Mouse (Mus musculus) heart, postnatal 14 days (tissue): ENCODE measurements at regions not wholly inside any gene's neighbourhood (a gene's known extent, or its start where the extent isn't known, plus 50 kb on each side); places are given as distances from the start of the nearest gene placed in this dataset.

Source experiments
- DNase-seq, 2 experiments: peaks; one replicate each; pipeline ENCODE4 v3.0.0; 2021 to 2022
- intact Hi-C: fragments of 180-260 bp; cut with DNase I; formaldehyde crosslinking; loops from one replicate; pipeline ENCODE4 v1.15.1; 2025

- DNase-seq: no peak
- intact Hi-C loops: no loop called here
Observed at GRCm38 (mm10) chr19:15513197-15513596, 433.9 kb downstream of the Psat1 start.

- intact Hi-C loops: no loop called here
Observed at GRCm38 (mm10) chr19:15510395-15510794, 436.7 kb downstream of the Psat1 start.

DNA sequence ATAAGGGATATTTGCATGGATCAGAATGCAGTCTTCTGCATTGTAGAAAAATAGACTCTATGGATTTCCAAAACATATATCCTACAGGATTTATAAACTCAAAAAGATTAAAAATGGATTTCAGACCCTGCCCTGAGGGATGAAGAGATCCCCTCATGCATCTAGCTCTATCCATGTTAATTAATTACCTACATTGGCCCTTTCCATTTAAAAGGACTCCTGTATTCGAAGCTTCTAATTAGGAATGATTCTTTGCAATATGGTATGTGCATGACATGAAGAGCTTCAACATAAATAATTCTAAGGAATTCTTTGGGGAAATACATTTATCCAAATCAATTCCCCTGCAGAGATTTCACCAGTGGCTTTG, 444.2 kb downstream of the Psat1 start:
- DNase-seq: no peak
- intact Hi-C loops: no loop called here

More at GRCm38 (mm10) chr19:15510395-15510794, 436.7 kb downstream of the Psat1 start:
- no peak for DNase-seq

- intact Hi-C loops: no loop called here
- DNase-seq: no peak
Observed at GRCm38 (mm10) chr19:15502315-15502984, 444.7 kb downstream of the Psat1 start.

- intact Hi-C loops: no loop called here
- DNase-seq: no peak
Observed at GRCm38 (mm10) chr19:15495532-15495931, 451.6 kb downstream of the Psat1 start.

- intact Hi-C loops: no loop called here
- no peak for DNase-seq
Observed at GRCm38 (mm10) chr19:15487576-15487975, 459.6 kb downstream of the Psat1 start.

DNA sequence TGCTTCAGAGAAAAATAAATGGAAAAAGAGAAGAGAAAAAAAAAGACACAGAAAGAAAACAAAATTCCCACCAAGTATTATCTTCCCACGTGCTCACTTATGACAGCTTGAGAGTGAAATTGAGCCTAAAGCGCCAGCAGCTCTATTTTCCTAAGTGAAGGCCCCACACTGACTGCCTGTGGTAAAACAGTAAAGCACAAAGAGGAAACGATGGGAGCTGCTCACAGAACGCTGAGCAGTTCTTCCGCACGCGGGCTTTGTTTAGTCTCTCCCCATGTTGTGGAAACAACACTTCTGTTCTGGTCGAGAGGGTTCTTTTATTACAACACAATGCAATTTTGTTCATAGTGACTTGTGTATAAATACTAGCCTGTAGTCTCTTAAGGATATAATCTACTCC, 465.5 kb downstream of the Psat1 start:
- intact Hi-C loops: no loop called here
- DNase-seq: no peak

DNA sequence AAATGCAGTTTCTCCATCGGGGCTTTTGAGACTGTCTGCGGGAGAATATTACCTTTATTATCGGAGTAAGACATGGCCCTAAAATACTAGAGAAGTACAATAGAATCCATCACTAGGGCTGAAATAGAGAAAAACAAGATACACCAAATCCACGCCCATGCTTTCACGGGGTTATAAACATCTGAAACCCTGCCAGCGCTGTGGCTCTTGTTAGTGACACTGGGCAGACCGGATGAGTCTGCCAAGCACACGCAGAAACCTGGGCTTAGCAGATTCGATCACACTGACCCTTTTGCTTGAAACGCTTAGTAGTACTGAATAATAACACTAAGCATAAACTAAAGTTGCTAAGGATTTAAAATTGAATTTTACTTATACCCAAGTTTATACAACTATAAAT, 477.6 kb downstream of the Psat1 start:
- no peak for DNase-seq
- intact Hi-C loops: no loop called here

GRCm38 (mm10) chr19:15466713-15467112, 480.4 kb downstream of the Psat1 start:
- intact Hi-C loops: no loop called here
- no peak for DNase-seq

DNA sequence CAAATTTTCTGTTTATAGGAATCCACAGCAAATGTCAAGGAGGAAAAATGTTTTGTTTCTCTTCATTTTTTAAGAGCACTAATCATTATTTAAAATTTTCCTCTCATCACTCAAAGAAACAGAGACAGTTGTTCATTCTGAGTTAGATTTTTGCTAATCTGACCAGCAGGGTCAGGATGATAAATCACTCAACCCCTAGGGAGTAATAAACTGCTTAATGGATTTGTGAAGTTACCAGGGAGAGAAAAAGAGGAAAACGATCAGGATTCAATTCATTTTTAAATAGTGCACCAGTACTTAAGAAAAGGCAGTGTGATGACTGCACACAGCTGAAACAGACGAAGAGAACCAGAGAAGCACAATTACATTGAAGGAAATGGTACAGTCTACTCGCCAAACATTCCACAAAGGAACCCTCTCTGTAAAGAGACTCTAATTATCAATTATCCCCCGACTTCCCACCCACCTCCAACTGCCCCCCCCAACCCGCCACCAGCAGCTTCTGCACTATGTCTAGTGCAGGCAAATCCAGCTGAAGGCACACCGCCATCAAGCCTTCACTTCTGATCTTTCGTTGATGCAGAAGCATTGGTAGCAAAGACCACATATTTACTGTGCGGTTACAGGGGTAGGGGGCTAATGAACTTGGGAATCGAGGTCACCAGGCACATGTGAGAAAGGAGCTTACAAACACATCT, 481.9 kb downstream of the Psat1 start:
- no peak for DNase-seq
- intact Hi-C loops: no loop called here

DNA sequence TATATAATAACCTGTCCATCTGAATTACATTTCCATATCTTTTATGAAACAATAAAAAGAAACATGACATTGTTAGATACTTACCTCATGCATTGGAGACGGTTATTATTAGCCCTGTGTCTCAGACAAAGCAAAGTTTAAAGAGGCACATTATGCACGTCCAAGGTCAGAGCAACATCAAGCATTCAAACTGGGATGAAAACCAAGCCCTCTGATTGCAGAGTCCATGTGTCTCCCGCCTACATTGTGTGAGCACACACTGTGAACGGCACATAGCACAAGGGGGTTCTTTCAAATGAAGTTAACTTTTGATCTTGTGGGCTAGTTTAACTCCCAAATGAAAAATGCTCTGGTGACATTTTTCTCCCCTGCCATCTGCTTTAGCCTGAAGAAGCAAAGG, 489.3 kb downstream of the Psat1 start:
- intact Hi-C loops: no loop called here
- no peak for DNase-seq

DNA sequence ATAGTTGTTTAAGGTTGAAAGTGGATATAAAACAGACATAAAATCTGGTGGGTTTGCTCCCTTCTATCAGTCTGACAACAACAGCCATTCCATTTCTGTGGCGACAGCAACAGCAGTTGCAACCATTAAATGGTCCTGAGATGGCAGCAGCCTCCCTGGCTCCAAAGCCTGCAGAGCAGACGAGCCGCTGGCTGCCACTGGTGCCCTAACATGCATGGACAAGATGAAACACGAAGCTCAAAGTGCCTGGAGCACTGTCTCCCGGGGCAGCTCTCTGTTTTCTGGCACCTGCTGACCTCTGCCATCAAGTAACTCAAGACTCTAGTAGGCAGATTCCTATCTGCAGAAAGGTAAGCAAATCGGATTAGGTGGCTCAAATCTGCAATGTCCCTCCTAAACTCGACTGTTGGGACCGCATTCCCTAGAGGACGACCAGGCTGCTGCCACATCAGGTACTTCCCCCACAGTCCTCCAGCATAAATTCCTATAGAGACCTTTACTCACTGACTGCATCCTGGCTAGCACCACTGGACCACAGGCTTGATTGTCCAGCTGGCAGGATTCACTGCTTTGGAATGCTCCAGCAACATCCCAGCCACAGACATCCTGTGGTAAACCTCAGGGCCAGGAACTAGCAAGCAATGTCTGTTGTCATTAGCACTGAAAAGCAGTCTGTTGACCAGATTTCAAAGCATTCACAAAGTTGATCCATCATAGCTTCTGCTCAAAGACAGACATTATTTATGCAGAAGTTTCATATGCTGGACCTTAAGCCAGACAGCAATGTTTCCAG, 490.0 kb downstream of the Psat1 start:
- DNase-seq: no peak
- intact Hi-C loops: no loop called here

DNA sequence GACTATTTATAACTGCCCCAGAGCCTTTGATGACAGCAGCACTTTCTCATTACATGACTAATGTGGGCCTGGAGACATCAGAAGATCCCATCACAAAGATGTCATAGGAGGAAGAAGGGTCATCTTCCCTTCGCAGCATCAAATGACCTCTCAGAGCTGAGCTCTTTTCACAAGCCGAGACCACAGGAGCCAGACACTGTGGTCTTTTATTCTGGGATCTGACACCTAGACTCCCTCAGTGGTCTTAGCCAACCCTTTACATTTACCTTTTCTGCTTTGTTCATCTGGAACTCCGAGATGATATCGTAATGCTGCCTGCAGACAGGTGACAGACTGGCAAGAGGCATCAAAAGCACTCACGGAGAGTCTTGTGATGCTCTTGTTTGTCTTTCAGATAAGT, 498.1 kb downstream of the Psat1 start:
- no peak for DNase-seq
- intact Hi-C loops: no loop called here

GRCm38 (mm10) chr19:15431798-15432197, 515.3 kb downstream of the Psat1 start:
- DNase-seq: no peak
- intact Hi-C loops: no loop called here

DNA sequence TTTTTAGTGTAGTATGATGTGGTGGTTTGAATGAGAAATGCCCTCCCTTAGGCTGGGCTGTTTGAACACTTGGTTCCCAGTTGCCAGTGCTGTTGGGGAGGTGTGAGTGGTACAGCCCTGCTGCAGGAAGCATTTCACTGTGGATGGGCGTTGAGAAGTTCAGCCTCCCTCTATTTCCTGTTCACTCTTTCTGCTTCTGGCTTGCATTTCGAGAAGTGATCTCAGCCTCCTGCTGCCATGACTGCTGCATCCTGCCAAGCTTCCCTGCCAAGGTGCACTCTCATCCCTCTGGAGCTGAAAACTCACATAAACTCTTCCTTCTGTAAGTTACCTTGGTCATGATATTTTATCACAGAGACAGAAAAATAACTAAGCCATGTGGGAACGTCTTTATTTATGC, 525.8 kb downstream of the Psat1 start:
- intact Hi-C loops: no loop called here
- no peak for DNase-seq

GRCm38 (mm10) chr19:15398624-15399023, 548.5 kb downstream of the Psat1 start:
- intact Hi-C loops: no loop called here
- DNase-seq: no peak

- intact Hi-C loops: no loop called here
- no peak for DNase-seq
Observed at GRCm38 (mm10) chr19:15371682-15372081, 575.5 kb downstream of the Psat1 start.

- no peak for DNase-seq
- intact Hi-C loops: no loop called here
Observed at GRCm38 (mm10) chr19:15366951-15367350, 580.2 kb downstream of the Psat1 start.

GRCm38 (mm10) chr19:15357181-15357580, 590.0 kb downstream of the Psat1 start:
- intact Hi-C loops: no loop called here
- DNase-seq: no peak

GRCm38 (mm10) chr19:15348356-15348755, 598.8 kb downstream of the Psat1 start:
- no peak for DNase-seq
- intact Hi-C loops: no loop called here

DNA sequence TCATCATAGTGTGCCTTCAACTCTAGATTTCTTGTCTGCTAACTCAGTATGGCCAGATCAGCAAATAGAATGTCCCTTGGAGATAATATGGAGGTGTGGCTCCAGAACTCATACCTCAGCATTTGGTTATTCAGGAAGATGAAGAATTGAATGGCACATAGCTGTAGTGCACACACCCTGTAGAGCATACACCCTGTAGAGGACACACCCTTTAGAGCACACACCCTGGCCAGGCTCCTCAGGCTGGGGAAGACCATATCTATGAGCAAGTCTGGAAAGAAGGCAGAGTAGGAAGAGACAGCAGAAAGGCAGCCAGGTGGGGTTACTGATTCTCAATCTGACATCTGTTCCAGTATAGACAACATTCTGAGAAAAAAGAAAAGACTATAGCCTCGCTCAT, 604.9 kb downstream of the Psat1 start:
- intact Hi-C loops: no loop called here
- DNase-seq: no peak
